Mouse (Mus musculus) CH12.LX (cell line): ENCODE measurements around the gene Pigk. TPM values are rescaled to one million over a fixed set of nuclear protein-coding genes. Genes with fewer than 3 reads are reported as not detected.

Experiments used
- DNase-seq: peaks from one replicate; pipeline ENCODE4 v3.0.0-alpha.2; 2013; ENCODE audit errors: extremely low read depth
- H3K27ac ChIP-seq: 2 replicates; pipeline ENCODE4 v1.5.1; 2012; ENCODE audit warnings: low read depth, mild to moderate bottlenecking, control low read depth, moderate library complexity; ENCODE audit not compliant: insufficient read depth
- H3K27me3 ChIP-seq: replicated peaks from 2 replicates; pipeline ENCODE3; 2012; ENCODE audit warnings: inconsistent platforms
- H3K36me3 ChIP-seq, 2 experiments: replicated peaks in 1 of 2; 2 replicates each; pipeline versions ENCODE3 to v1.6.1; 2012; ENCODE audit warnings: inconsistent platforms in 1 of 2, low read length in 1 of 2, mild to moderate bottlenecking in 1 of 2, mixed read lengths in 1 of 2, moderate library complexity in 1 of 2; ENCODE audit not compliant: control insufficient read depth in 1 of 2, insufficient read depth in 1 of 2
- H3K4me1 ChIP-seq, 2 experiments: 2 replicates each; pipeline ENCODE4 v1.6.1; 2012; ENCODE audit warnings: inconsistent platforms in 1 of 2, moderate library complexity in 1 of 2; ENCODE audit not compliant: insufficient read depth in 2 of 2, control insufficient read depth in 1 of 2
- H3K4me2 ChIP-seq: 2 replicates; pipeline ENCODE4 v1.6.1; 2012; ENCODE audit warnings: low read depth, mild to moderate bottlenecking, control low read depth; ENCODE audit not compliant: poor library complexity, insufficient read depth, severe bottlenecking
- H3K4me3 ChIP-seq, 3 experiments: fragments of 150-350 bp in 1 of 3; sonication (generic) in 1 of 3; replicated peaks in 1 of 3; 2 replicates each; pipeline versions ENCODE3 to v1.5.1; 2011 to 2012; ENCODE audit warnings: low read depth in 2 of 3, low read length in 2 of 3, mild to moderate bottlenecking in 2 of 3, moderate library complexity in 2 of 3, control low read depth in 1 of 3, improper control_type of control experiment in 1 of 3, inconsistent platforms in 1 of 3, mixed read lengths in 1 of 3; ENCODE audit not compliant: poor library complexity in 1 of 3
- H3K79me2 ChIP-seq: replicated peaks from 2 replicates; pipeline ENCODE4 v1.6.1; 2012; ENCODE audit warnings: mild to moderate bottlenecking, moderate library complexity; ENCODE audit not compliant: control insufficient read depth, poor library complexity, insufficient read depth, severe bottlenecking; ENCODE audit errors: extremely low read depth
- H3K9ac ChIP-seq: 2 replicates; pipeline ENCODE4 v1.6.1; 2012; ENCODE audit warnings: low read depth, mild to moderate bottlenecking, control low read depth, moderate library complexity; ENCODE audit not compliant: insufficient read depth
- H3K9me3 ChIP-seq: replicated peaks from 2 replicates; pipeline ENCODE3; 2012; ENCODE audit warnings: low read length, inconsistent platforms, mixed read lengths
- BHLHE40 ChIP-seq: IDR thresholded peaks from 2 replicates; pipeline ENCODE4 v1.6.1; 2011; ENCODE audit warnings: mild to moderate bottlenecking, low read depth, low read length, improper control_type of control experiment
- CHD2 ChIP-seq: IDR thresholded peaks from 2 replicates; pipeline ENCODE4 v1.6.1; 2011; ENCODE audit warnings: low read length, improper control_type of control experiment
- CTCF ChIP-seq, 2 experiments: IDR thresholded peaks in 1 of 2; conservative IDR thresholded peaks in 1 of 2; 2 replicates each; pipeline ENCODE4 v1.5.1; 2011 to 2012; ENCODE audit warnings: low read depth in 2 of 2, low read length in 2 of 2, improper control_type of control experiment in 1 of 2, inconsistent platforms in 1 of 2, mild to moderate bottlenecking in 1 of 2, moderate library complexity in 1 of 2
- E2F4 ChIP-seq: IDR thresholded peaks from 2 replicates; pipeline ENCODE4 v1.6.1; 2011; ENCODE audit warnings: low read depth, low read length, improper control_type of control experiment; ENCODE audit not compliant: insufficient replicate concordance
- ELF1 ChIP-seq: IDR thresholded peaks from 2 replicates; pipeline ENCODE4 v1.6.1; 2014; ENCODE audit warnings: low read depth, mild to moderate bottlenecking, inconsistent platforms, low read length, improper control_type of control experiment
- EP300 ChIP-seq: IDR thresholded peaks from 2 replicates; pipeline ENCODE4 v1.6.1; 2011; ENCODE audit warnings: low read length, improper control_type of control experiment
- ETS1 ChIP-seq: conservative IDR thresholded peaks from 2 replicates; pipeline ENCODE4 v1.6.1; 2012; ENCODE audit warnings: low read depth, mild to moderate bottlenecking, inconsistent platforms, low read length, improper control_type of control experiment, moderate library complexity
- GABPA ChIP-seq: IDR thresholded peaks from 2 replicates; pipeline ENCODE4 v1.6.1; 2012; ENCODE audit warnings: low read depth, low read length, improper control_type of control experiment, inconsistent platforms; ENCODE audit not compliant: insufficient replicate concordance
- IRF4 ChIP-seq: IDR thresholded peaks from 2 replicates; pipeline ENCODE4 v1.6.1; 2014; ENCODE audit warnings: low read depth, mild to moderate bottlenecking, inconsistent platforms, low read length, improper control_type of control experiment
- JUN ChIP-seq: IDR thresholded peaks from 2 replicates; pipeline ENCODE4 v1.6.1; 2011; ENCODE audit warnings: low read depth, mild to moderate bottlenecking, low read length, improper control_type of control experiment, moderate library complexity; ENCODE audit not compliant: insufficient read depth
- JUND ChIP-seq: conservative IDR thresholded peaks from 2 replicates; pipeline ENCODE4 v1.6.1; 2011; ENCODE audit warnings: low read depth, low read length, improper control_type of control experiment
- KAT2A ChIP-seq: IDR thresholded peaks from 2 replicates; pipeline ENCODE4 v1.6.1; 2012; ENCODE audit warnings: low read length, improper control_type of control experiment, inconsistent platforms; ENCODE audit not compliant: insufficient replicate concordance
- MAFK ChIP-seq: IDR thresholded peaks from 2 replicates; pipeline ENCODE4 v1.6.1; 2011; ENCODE audit warnings: low read length, improper control_type of control experiment; ENCODE audit not compliant: insufficient replicate concordance
- MAZ ChIP-seq: IDR thresholded peaks from 2 replicates; pipeline ENCODE4 v1.6.1; 2012; ENCODE audit warnings: low read depth, mild to moderate bottlenecking, inconsistent platforms, low read length, improper control_type of control experiment, moderate library complexity
- MEF2A ChIP-seq: IDR thresholded peaks from 2 replicates; pipeline ENCODE4 v1.6.1; 2014; ENCODE audit warnings: low read depth, mild to moderate bottlenecking, inconsistent platforms, low read length, improper control_type of control experiment, borderline replicate concordance
- NELFE ChIP-seq: IDR thresholded peaks from 2 replicates; pipeline ENCODE4 v1.6.1; 2011; ENCODE audit warnings: low read depth, low read length, improper control_type of control experiment
- NRF1 ChIP-seq: IDR thresholded peaks from 2 replicates; pipeline ENCODE4 v1.6.1; 2014; ENCODE audit warnings: low read depth, mild to moderate bottlenecking, inconsistent platforms, low read length, improper control_type of control experiment, moderate library complexity
- PAX5 ChIP-seq: IDR thresholded peaks from 2 replicates; pipeline ENCODE4 v1.6.1; 2012; ENCODE audit warnings: low read length, inconsistent platforms, mixed read lengths
- POLR2AphosphoS2 ChIP-seq: IDR thresholded peaks from 2 replicates; pipeline ENCODE4 v1.6.1; 2011; ENCODE audit warnings: low read depth, low read length, improper control_type of control experiment
- RAD21 ChIP-seq: IDR thresholded peaks from 2 replicates; pipeline ENCODE4 v1.6.1; 2011; ENCODE audit warnings: low read depth, mild to moderate bottlenecking, low read length, improper control_type of control experiment, moderate library complexity
- RCOR1 ChIP-seq: conservative IDR thresholded peaks from 2 replicates; pipeline ENCODE4 v1.6.1; 2012; ENCODE audit warnings: low read depth, mild to moderate bottlenecking, inconsistent platforms, low read length, improper control_type of control experiment
- SMC3 ChIP-seq: IDR thresholded peaks from 2 replicates; pipeline ENCODE4 v1.6.1; 2011; ENCODE audit warnings: low read depth, low read length, improper control_type of control experiment
- TCF12 ChIP-seq: IDR thresholded peaks from 2 replicates; pipeline ENCODE4 v1.6.1; 2014; ENCODE audit warnings: low read depth, mild to moderate bottlenecking, inconsistent platforms, low read length, improper control_type of control experiment
- UBTF ChIP-seq: IDR thresholded peaks from 2 replicates; pipeline ENCODE4 v1.6.1; 2012; ENCODE audit warnings: low read depth, mild to moderate bottlenecking, inconsistent platforms, low read length, improper control_type of control experiment, moderate library complexity
- USF2 ChIP-seq: conservative IDR thresholded peaks from 2 replicates; pipeline ENCODE4 v1.6.1; 2011; ENCODE audit warnings: low read depth, low read length, improper control_type of control experiment
- ZMIZ1 ChIP-seq: IDR thresholded peaks from 2 replicates; pipeline ENCODE4 v1.6.1; 2012; ENCODE audit warnings: low read depth, mild to moderate bottlenecking, inconsistent platforms, low read length, improper control_type of control experiment
- ZNF384 ChIP-seq: IDR thresholded peaks from 2 replicates; pipeline ENCODE4 v1.6.1; 2012; ENCODE audit warnings: low read depth, low read length, improper control_type of control experiment, inconsistent platforms
- dilution Hi-C: fragments of 300-500 bp; cut with MboI; formaldehyde crosslinking; loops from 2 replicates; pipeline ENCODE4 v1.14.3; 2020; ENCODE audit warnings: low sequenced_read_pairs; ENCODE audit not compliant: extremely low pct_unique_long_range_greater_than_20kb, extremely low pct_ligation_motif_present
- in situ Hi-C: fragments of 300-500 bp; cut with MboI; formaldehyde crosslinking; loops from 3 replicates; pipeline ENCODE4 v1.14.3; 2019; ENCODE audit warnings: low sequenced_read_pairs, low pct_ligation_motif_present, low pct_unique_long_range_greater_than_20kb, mixed read lengths
- polyA plus RNA-seq: library from polyadenylated mRNA; unstranded; fragments of >175 nt; gene quantifications from 2 replicates; pipeline ENCODE4 v1.2.1, GENCODE M21; 2012; ENCODE audit warnings: low read depth; ENCODE audit not compliant: insufficient read length
- total RNA-seq, 2 experiments: library from RNA; depleted of rRNA; stranded (reverse); fragments of 300-350 nt in 1 of 2; fragments of >200 nt in 1 of 2; gene quantifications; 2 replicates each; pipeline ENCODE4 v1.2.3; 2012 to 2014

The Pigk gene
- total and polyA plus RNA-seq, 3 experiments, result 56.4 to 79.3 (median 67.5) TPM

GRCm38 (mm10) chr3:152883556-152883955 lies 169.7 kb downstream of the Pigk start:
- Histone ChIP-seq H3K9ac (no peak overlapping the region), H3K79me2 (no peaks in the 10 kb centered on the region), H3K4me3 (no peak overlapping the region), H3K27me3 (no peaks in the 10 kb centered on the region), H3K4me2 (no peak overlapping the region), H3K9me3 (no peaks in the 10 kb centered on the region), H3K27ac (no peak overlapping the region), H3K4me1 (peaks cover 0 to 7% of the 10 kb centered on the region in 2 experiments; a peak in 1 of 4 replicates), H3K36me3 (no peaks in the 10 kb centered on the region)
- in situ Hi-C loops (no loop called here), dilution Hi-C loops (loop anchor here (10.0 kb wide), 1 partner anchor 61 kb away; no protein-coding TSS in a partner anchor)
- no peak for DNase-seq
- no peak for TF ChIP-seq USF2
- no peak for TF ChIP-seq TCF12
- no peak for TF ChIP-seq GABPA
- TF ChIP-seq E2F4, result no peak
- no peak for TF ChIP-seq PAX5
- TF ChIP-seq JUN, result no peak
- no peak for TF ChIP-seq MAZ
- TF ChIP-seq NELFE, result no peak
- no peak for TF ChIP-seq KAT2A
- no peak for TF ChIP-seq ZNF384
- TF ChIP-seq ZMIZ1, result no peak
- TF ChIP-seq POLR2AphosphoS2, result no peak
- no peak for TF ChIP-seq JUND

GRCm38 (mm10) chr3:152886749-152887148 lies 172.8 kb downstream of the Pigk start:
- Histone ChIP-seq H3K36me3 (no peaks in the 10 kb centered on the region), H3K27ac (no peak overlapping the region), H3K4me2 (no peak overlapping the region)
- in situ Hi-C loops, result no loop called here
- TF ChIP-seq RCOR1 (peak; percentile 83), MEF2A (peak; percentile 63; the same call in 1 of the 2 replicates), RAD21 (peak; percentile 50), NRF1 (no peak), MAFK (peak; percentile 67; the same call in 1 of the 2 replicates), CHD2 (0 out of 2 replicates have a peak, but pooled peaks have one; percentile 27), SMC3 (peak; percentile 40; the same call in 1 of the 2 replicates), JUND (peak; percentile 71), ZMIZ1 (no peak), CTCF (conservative IDR thresholded peaks at IDR 0.05 in 1 of 2, IDR thresholded peaks at IDR 0.05 in 1 of 2; ENCODE audit: low read depth in 2 of 2, low read length in 2 of 2) (peak in 1 of 2 experiments; percentile 57; a peak in 2 of 4 replicates), EP300 (peak; percentile 78), ETS1 (peak; percentile 52), BHLHE40 (peak; percentile 58), ELF1 (no peak), UBTF (no peak), IRF4 (peak; percentile 91), JUN (peak; percentile 72)
- TF ChIP-seq, all 38 proteins: peak for 13
- Histone ChIP-seq H3K79me2 (no peaks in the 10 kb centered on the region), H3K4me3 (no peak overlapping the region), H3K9me3 (no peaks in the 10 kb centered on the region), H3K9ac (no peak overlapping the region), H3K27me3 (no peaks in the 10 kb centered on the region), H3K4me1 (peaks cover 0 to 7% of the 10 kb centered on the region in 2 experiments; a peak in 1 of 4 replicates)
- peak; percentile 59 for DNase-seq
- dilution Hi-C loops, result loop anchor here (10.0 kb wide), 1 partner anchor 58 kb away; no protein-coding TSS in a partner anchor
